Mouse (Mus musculus): Measurements from ENCODE around the gene Mettl14. TPM values are rescaled to one million over a fixed set of nuclear protein-coding genes. Genes with fewer than 3 reads are reported as not detected.

Gene Mettl14
- polyA plus RNA-seq, 2 experiments: 15.8 to 16.7 TPM

DNA sequence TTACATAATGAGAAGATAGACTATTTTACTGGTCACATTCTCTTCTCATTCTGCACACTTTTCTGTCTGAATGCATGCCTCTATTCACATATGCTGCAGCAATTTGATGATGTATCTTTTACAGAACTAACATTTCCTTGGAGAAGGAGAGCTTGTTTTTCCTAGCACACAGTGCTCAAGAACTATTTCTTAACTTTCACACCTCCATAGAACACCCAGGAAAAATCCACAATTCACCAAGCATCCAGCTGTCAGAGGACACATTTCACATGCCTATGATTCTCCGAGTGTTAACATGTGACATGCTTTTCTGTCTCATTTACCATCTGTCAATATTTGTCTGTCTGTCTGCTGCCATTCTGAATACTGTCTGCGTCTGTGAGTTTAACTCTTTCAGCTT lies 39.7 kb upstream of the Mettl14 start:
- no peak for DNase-seq (ENCODE audit: low spot score)
- no peak overlapping the region for H3K4me2 ChIP-seq (replicated peaks; ENCODE audit: low read depth, low read length, severe bottlenecking)
- H3K27ac ChIP-seq (replicated peaks; ENCODE audit: low read depth, low read length): no peak overlapping the region
- H3K4me1 ChIP-seq (ENCODE audit: control insufficient read depth, insufficient read depth, low read length): no peaks in the 10 kb centered on the region
- no peak for TF ChIP-seq POLR2A (IDR thresholded peaks at IDR 0.05; ENCODE audit: borderline replicate concordance, extremely low read depth, insufficient read depth, insufficient read length)
- 54% methylated on average over 2 of the region's 2 CpGs for WGBS
- no peaks in the 10 kb centered on the region for H3K27me3 ChIP-seq (ENCODE audit: control insufficient read depth, insufficient read depth, low read length)
- H3K36me3 ChIP-seq (ENCODE audit: control insufficient read depth, insufficient read depth, low read length): no peaks in the 10 kb centered on the region
- H3K4me3 ChIP-seq (replicated peaks; ENCODE audit: low read length): no peak overlapping the region
- H3K9me3 ChIP-seq (ENCODE audit: control insufficient read depth, low read length): no peaks in the 10 kb centered on the region
- H3K9ac ChIP-seq (ENCODE audit: low read depth, low read length, severe bottlenecking): no peak overlapping the region
- ATAC-seq (ENCODE audit: low FRiP score, low read depth): no peak

DNA sequence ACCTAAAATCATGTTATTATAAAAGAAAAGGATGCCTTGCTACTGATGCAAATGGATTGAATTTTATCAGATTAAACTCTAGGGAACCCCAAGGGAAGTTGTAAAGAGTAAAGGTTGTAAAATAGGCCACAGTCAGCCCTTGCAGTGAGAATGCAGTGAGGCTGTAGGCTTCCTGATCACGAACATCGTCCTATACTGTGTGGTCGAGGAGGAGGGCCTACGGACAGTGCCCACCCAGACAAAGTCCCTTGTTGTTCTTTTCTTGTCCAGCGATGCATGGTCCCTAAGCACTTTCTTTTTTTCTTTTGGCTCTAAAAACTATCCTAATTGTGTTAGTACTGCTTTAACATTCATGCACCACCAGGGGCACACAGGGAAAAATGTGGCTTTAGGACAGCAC lies 27.3 kb upstream of the Mettl14 start:
- no peak overlapping the region for H3K27ac ChIP-seq (replicated peaks; ENCODE audit: low read depth, low read length)
- no peaks in the 10 kb centered on the region for H3K9me3 ChIP-seq (ENCODE audit: control insufficient read depth, low read length)
- TF ChIP-seq POLR2A (IDR thresholded peaks at IDR 0.05; ENCODE audit: borderline replicate concordance, extremely low read depth, insufficient read depth, insufficient read length): no peak
- H3K9ac ChIP-seq (ENCODE audit: low read depth, low read length, severe bottlenecking): no peak overlapping the region
- DNase-seq (ENCODE audit: low spot score) (no peak), ATAC-seq (ENCODE audit: low FRiP score, low read depth) (no peak)
- H3K4me1 ChIP-seq (ENCODE audit: control insufficient read depth, insufficient read depth, low read length): no peaks in the 10 kb centered on the region
- WGBS: 61% methylated on average over 5 of the region's 5 CpGs
- no peaks in the 10 kb centered on the region for H3K27me3 ChIP-seq (ENCODE audit: control insufficient read depth, insufficient read depth, low read length)
- no peak overlapping the region for H3K4me3 ChIP-seq (replicated peaks; ENCODE audit: low read length)
- no peak overlapping the region for H3K4me2 ChIP-seq (replicated peaks; ENCODE audit: low read depth, low read length, severe bottlenecking)
- H3K36me3 ChIP-seq (ENCODE audit: control insufficient read depth, insufficient read depth, low read length): no peaks in the 10 kb centered on the region

GRCm38 (mm10) chr3:123411821-123412578 lies 26.1 kb upstream of the Mettl14 start:
- no peak for DNase-seq (ENCODE audit: low spot score)
- 66% methylated on average over 6 of the region's 6 CpGs for WGBS

GRCm38 (mm10) chr3:123404945-123405344 lies 19.0 kb upstream of the Mettl14 start:
- H3K4me1 ChIP-seq (ENCODE audit: control insufficient read depth, insufficient read depth, low read length): no peaks in the 10 kb centered on the region
- H3K4me2 ChIP-seq (replicated peaks; ENCODE audit: low read depth, low read length, severe bottlenecking): no peak overlapping the region
- no peak for TF ChIP-seq POLR2A (IDR thresholded peaks at IDR 0.05; ENCODE audit: borderline replicate concordance, extremely low read depth, insufficient read depth, insufficient read length)
- H3K9me3 ChIP-seq (ENCODE audit: control insufficient read depth, low read length): no peaks in the 10 kb centered on the region
- no peak for DNase-seq (ENCODE audit: low spot score)
- no peak for ATAC-seq (ENCODE audit: low FRiP score, low read depth)
- WGBS: 80% methylated on average over 3 of the region's 3 CpGs
- H3K36me3 ChIP-seq (ENCODE audit: control insufficient read depth, insufficient read depth, low read length): no peaks in the 10 kb centered on the region
- H3K4me3 ChIP-seq (replicated peaks; ENCODE audit: low read length): no peak overlapping the region
- H3K27me3 ChIP-seq (ENCODE audit: control insufficient read depth, insufficient read depth, low read length): no peaks in the 10 kb centered on the region
- no peak overlapping the region for H3K27ac ChIP-seq (replicated peaks; ENCODE audit: low read depth, low read length)
- no peak overlapping the region for H3K9ac ChIP-seq (ENCODE audit: low read depth, low read length, severe bottlenecking)

More at GRCm38 (mm10) chr3:123411821-123412578, 26.1 kb upstream of the Mettl14 start:
- H3K9me3 ChIP-seq (ENCODE audit: control insufficient read depth, low read length): no peaks in the 10 kb centered on the region
- ATAC-seq (ENCODE audit: low FRiP score, low read depth): no peak
- H3K4me1 ChIP-seq (ENCODE audit: control insufficient read depth, insufficient read depth, low read length): no peaks in the 10 kb centered on the region
- TF ChIP-seq POLR2A (IDR thresholded peaks at IDR 0.05; ENCODE audit: borderline replicate concordance, extremely low read depth, insufficient read depth, insufficient read length): no peak
- no peaks in the 10 kb centered on the region for H3K36me3 ChIP-seq (ENCODE audit: control insufficient read depth, insufficient read depth, low read length)
- no peak overlapping the region for H3K9ac ChIP-seq (ENCODE audit: low read depth, low read length, severe bottlenecking)
- no peak overlapping the region for H3K4me2 ChIP-seq (replicated peaks; ENCODE audit: low read depth, low read length, severe bottlenecking)
- no peak overlapping the region for H3K27ac ChIP-seq (replicated peaks; ENCODE audit: low read depth, low read length)
- no peak overlapping the region for H3K4me3 ChIP-seq (replicated peaks; ENCODE audit: low read length)
- H3K27me3 ChIP-seq (ENCODE audit: control insufficient read depth, insufficient read depth, low read length): no peaks in the 10 kb centered on the region

- Histone ChIP-seq H3K4me1 (ENCODE audit: control insufficient read depth, insufficient read depth, low read length) (no peaks in the 10 kb centered on the region), H3K4me3 (replicated peaks; ENCODE audit: low read length) (no peak overlapping the region), H3K27me3 (ENCODE audit: control insufficient read depth, insufficient read depth, low read length) (no peaks in the 10 kb centered on the region), H3K27ac (replicated peaks; ENCODE audit: low read depth, low read length) (no peak overlapping the region), H3K36me3 (ENCODE audit: control insufficient read depth, insufficient read depth, low read length) (no peaks in the 10 kb centered on the region), H3K4me2 (replicated peaks; ENCODE audit: low read depth, low read length, severe bottlenecking) (no peak overlapping the region), H3K9ac (ENCODE audit: low read depth, low read length, severe bottlenecking) (no peak overlapping the region), H3K9me3 (ENCODE audit: control insufficient read depth, low read length) (no peaks in the 10 kb centered on the region)
- no peak; the same call in 1 of the 2 replicates for ATAC-seq (ENCODE audit: low FRiP score, low read depth)
- TF ChIP-seq POLR2A (IDR thresholded peaks at IDR 0.05; ENCODE audit: borderline replicate concordance, extremely low read depth, insufficient read depth, insufficient read length): no peak
- WGBS: 60% methylated on average over 9 of the region's 9 CpGs
- DNase-seq (ENCODE audit: low spot score): peak; percentile 73
Observed at GRCm38 (mm10) chr3:123397562-123398481, 11.9 kb upstream of the Mettl14 start.

All from limb, embryonic 14.5 days (tissue).